Mouse (Mus musculus): ENCODE data around the gene Asns. TPM values are rescaled to one million over a fixed set of nuclear protein-coding genes. Genes with fewer than 3 reads are reported as not detected.
"Not testable (repeated sequence)": the region's sequence is repeated elsewhere in the genome, so short reads cannot be mapped to it uniquely, and the experiment has no call there.

Asns gene
- polyA plus RNA-seq, 1 experiment from 2014 or later, result 90.2 TPM

GRCm38 (mm10) chr6:7671429-7671828, 21.6 kb downstream of the Asns start:
- peaks cover 5% of the 10 kb centered on the region; the same call in 1 of the 2 replicates for H3K36me3 ChIP-seq (replicated peaks)
- no peaks in the 10 kb centered on the region for H3K9me3 ChIP-seq
- H3K27ac ChIP-seq, result no peak overlapping the region
- no peaks in the 10 kb centered on the region for H3K27me3 ChIP-seq (replicated peaks)
- 77% methylated on average over 3 of the region's 3 CpGs for WGBS
- no peaks in the 10 kb centered on the region for H3K4me1 ChIP-seq
- no peak for ATAC-seq (replicated peaks)
- no peak overlapping the region for H3K9ac ChIP-seq
- H3K4me3 ChIP-seq, result no peak overlapping the region
- H3K4me2 ChIP-seq, result no peak overlapping the region

- H3K27ac ChIP-seq, result no peak overlapping the region
- H3K9me3 ChIP-seq, result no peaks in the 10 kb centered on the region
- H3K4me1 ChIP-seq, result no peaks in the 10 kb centered on the region
- no peak overlapping the region for H3K9ac ChIP-seq
- 56% methylated on average over 3 of the region's 3 CpGs for WGBS
- H3K4me2 ChIP-seq, result no peak overlapping the region
- H3K4me3 ChIP-seq, result no peak overlapping the region
- no peaks in the 10 kb centered on the region for H3K27me3 ChIP-seq (replicated peaks)
- ATAC-seq (replicated peaks), result peak; percentile 68; the same call in 1 of the 2 replicates
- H3K36me3 ChIP-seq (replicated peaks), result peaks cover 5% of the 10 kb centered on the region; the same call in 1 of the 2 replicates
These were observed 22.5 kb downstream of the Asns start for GRCm38 (mm10) chr6:7670588-7670987.

- Histone ChIP-seq H3K4me2 (no peak overlapping the region), H3K4me3 (no peak overlapping the region), H3K27ac (no peak overlapping the region), H3K27me3 (replicated peaks) (no peaks in the 10 kb centered on the region), H3K9ac (no peak overlapping the region), H3K36me3 (replicated peaks) (no peaks in the 10 kb centered on the region), H3K9me3 (no peaks in the 10 kb centered on the region), H3K4me1 (no peaks in the 10 kb centered on the region)
- WGBS, result 91% methylated on average over 5 of the region's 5 CpGs
- ATAC-seq (replicated peaks), result no peak
These were observed 23.3 kb downstream of the Asns start for GRCm38 (mm10) chr6:7669721-7670120.

GRCm38 (mm10) chr6:7668332-7668731, 24.7 kb downstream of the Asns start:
- Histone ChIP-seq H3K4me1 (no peaks in the 10 kb centered on the region), H3K4me2 (no peak overlapping the region), H3K4me3 (no peak overlapping the region), H3K27ac (no peak overlapping the region), H3K9ac (no peak overlapping the region), H3K9me3 (no peaks in the 10 kb centered on the region), H3K36me3 (replicated peaks) (no peaks in the 10 kb centered on the region), H3K27me3 (replicated peaks) (no peaks in the 10 kb centered on the region)
- no peak for ATAC-seq (replicated peaks)
- 82% methylated on average over 5 of the region's 5 CpGs for WGBS

GRCm38 (mm10) chr6:7665902-7666301, 27.2 kb downstream of the Asns start:
- H3K9ac ChIP-seq; ATAC-seq (replicated peaks); H3K4me3 ChIP-seq; H3K27me3 ChIP-seq (replicated peaks); H3K4me1 ChIP-seq; H3K36me3 ChIP-seq (replicated peaks); H3K4me2 ChIP-seq; H3K9me3 ChIP-seq; H3K27ac ChIP-seq: not testable (repeated sequence)
- 88% methylated on average over 4 of the region's 4 CpGs for WGBS

GRCm38 (mm10) chr6:7661455-7661854, 31.6 kb downstream of the Asns start:
- no peaks in the 10 kb centered on the region for H3K27me3 ChIP-seq (replicated peaks)
- no peaks in the 10 kb centered on the region for H3K36me3 ChIP-seq (replicated peaks)
- H3K9me3 ChIP-seq, result no peaks in the 10 kb centered on the region
- no peak for ATAC-seq (replicated peaks)
- no peak overlapping the region for H3K27ac ChIP-seq
- no peak overlapping the region for H3K4me2 ChIP-seq
- no peak overlapping the region for H3K4me3 ChIP-seq
- no peak overlapping the region for H3K9ac ChIP-seq
- WGBS, result 81% methylated on average over 4 of the region's 4 CpGs
- no peaks in the 10 kb centered on the region for H3K4me1 ChIP-seq

GRCm38 (mm10) chr6:7660377-7661080, 32.5 kb downstream of the Asns start:
- H3K4me3 ChIP-seq, result no peak overlapping the region
- no peaks in the 10 kb centered on the region for H3K36me3 ChIP-seq (replicated peaks)
- no peaks in the 10 kb centered on the region for H3K4me1 ChIP-seq
- H3K27ac ChIP-seq, result no peak overlapping the region
- H3K27me3 ChIP-seq (replicated peaks), result no peaks in the 10 kb centered on the region
- no peaks in the 10 kb centered on the region for H3K9me3 ChIP-seq
- no peak overlapping the region for H3K4me2 ChIP-seq
- ATAC-seq (replicated peaks), result peak; percentile 73
- no peak overlapping the region for H3K9ac ChIP-seq
- WGBS, result 66% methylated on average over 5 of the region's 5 CpGs

- Histone ChIP-seq H3K4me3 (no peak overlapping the region), H3K27me3 (replicated peaks) (no peaks in the 10 kb centered on the region), H3K4me1 (no peaks in the 10 kb centered on the region), H3K27ac (no peak overlapping the region), H3K9ac (no peak overlapping the region), H3K9me3 (no peaks in the 10 kb centered on the region), H3K4me2 (no peak overlapping the region), H3K36me3 (replicated peaks) (no peaks in the 10 kb centered on the region)
- ATAC-seq (replicated peaks), result peak; percentile 61; the same call in 1 of the 2 replicates
- 90% methylated on average over 1 of the region's 1 CpGs for WGBS
These were observed 36.5 kb downstream of the Asns start for GRCm38 (mm10) chr6:7656601-7657000.

- Histone ChIP-seq H3K4me3 (no peak overlapping the region), H3K4me2 (no peak overlapping the region), H3K9ac (no peak overlapping the region), H3K27me3 (replicated peaks) (no peaks in the 10 kb centered on the region), H3K36me3 (replicated peaks) (no peaks in the 10 kb centered on the region), H3K9me3 (no peaks in the 10 kb centered on the region), H3K4me1 (no peaks in the 10 kb centered on the region), H3K27ac (no peak overlapping the region)
- no peak for ATAC-seq (replicated peaks)
These were observed 44.6 kb downstream of the Asns start for GRCm38 (mm10) chr6:7648458-7648857.

Other genes starting within 250 kb of the Asns start
- 96.5 and 105 TPM in 2 replicates for gene Tac1, start 138.4 kb downstream of the Asns start, polyA plus RNA-seq (2015; fragmentation: Nextera tagmentation; extraction: Ambion mirVana)
- 1.6 and 1.8 TPM in 2 replicates for gene C1galt1, start 151.6 kb upstream of the Asns start, polyA plus RNA-seq (2015; fragmentation: Nextera tagmentation; extraction: Ambion mirVana)